Mouse (Mus musculus): ENCODE data around the gene Pcbd1. TPM values are rescaled to one million over a fixed set of nuclear protein-coding genes. Genes with fewer than 3 reads are reported as not detected.

Gene Pcbd1
- polyA plus RNA-seq, 1 experiment: 26.3 TPM

GRCm38 (mm10) chr10:61137567-61137966, 48.4 kb downstream of the Pcbd1 start:
- TF ChIP-seq CTCF (IDR thresholded peaks at IDR 0.05; ENCODE audit: borderline replicate concordance, insufficient read depth, low read depth, low read length): no peak
- no peak overlapping the region for H3K4me3 ChIP-seq (replicated peaks; ENCODE audit: insufficient read depth, low read depth, low read length)

GRCm38 (mm10) chr10:61143343-61143742, 54.2 kb downstream of the Pcbd1 start:
- Histone ChIP-seq H3K4me1 (ENCODE audit: control insufficient read depth, insufficient read depth, low read length) (peaks cover 8% of the 10 kb centered on the region; the same call in 1 of the 2 replicates), H3K27ac (ENCODE audit: insufficient read depth, low read length) (no peak overlapping the region), H3K27me3 (ENCODE audit: control insufficient read depth, insufficient read depth, low read length) (no peaks in the 10 kb centered on the region), H3K4me3 (replicated peaks; ENCODE audit: insufficient read depth, low read depth, low read length) (no peak overlapping the region)
- 92% methylated on average over 2 of the region's 2 CpGs for WGBS
- DNase-seq: no peak
- TF ChIP-seq POLR2A (IDR thresholded peaks at IDR 0.05; ENCODE audit: borderline replicate concordance, insufficient read depth, low read length) (no peak), CTCF (IDR thresholded peaks at IDR 0.05; ENCODE audit: borderline replicate concordance, insufficient read depth, low read depth, low read length) (no peak)

More at GRCm38 (mm10) chr10:61137567-61137966, 48.4 kb downstream of the Pcbd1 start:
- DNase-seq: no peak
- WGBS: 48% methylated on average over 1 of the region's 1 CpGs
- Histone ChIP-seq H3K27ac (ENCODE audit: insufficient read depth, low read length) (no peak overlapping the region), H3K4me1 (ENCODE audit: control insufficient read depth, insufficient read depth, low read length) (no peaks in the 10 kb centered on the region), H3K27me3 (ENCODE audit: control insufficient read depth, insufficient read depth, low read length) (no peaks in the 10 kb centered on the region)

Other genes with a start within 250 kb of the Pcbd1 start
- gene Sgpl1, start 58.4 kb downstream of the Pcbd1 start, polyA plus RNA-seq (2012; rRNA removed): 39.6 and 39.7 TPM in 2 replicates
- 38.2 and 43.5 TPM in 2 replicates for gene Tbata, start 82.6 kb downstream of the Pcbd1 start, polyA plus RNA-seq (2012; rRNA removed)
- gene Adamts14, start 184.1 kb downstream of the Pcbd1 start, polyA plus RNA-seq (2012; rRNA removed): 0.23 and 0.30 TPM in 2 replicates
- 0.14 TPM in 1 of 2 replicates, not detected in the other for gene Prf1, start 208.5 kb downstream of the Pcbd1 start, polyA plus RNA-seq (2012; rRNA removed)

Measured in cerebellum, adult 2 months (tissue).